Mouse (Mus musculus) liver, adult 2 months (tissue): Measurements from ENCODE around the gene Cdh24. TPM values are rescaled to one million over a fixed set of nuclear protein-coding genes. Genes with fewer than 3 reads are reported as not detected.

ENCODE experiments used
- DNase-seq: peaks from one replicate; pipeline ENCODE4 v3.0.0-alpha.2; 2011; ENCODE audit warnings: low read depth, low spot score; ENCODE audit errors: extremely low read depth
- H3K27ac ChIP-seq: fragments of 200-500 bp; replicated peaks from 2 replicates; pipeline ENCODE4 v1.5.1; 2012; ENCODE audit warnings: low read depth, mild to moderate bottlenecking, control low read depth, inconsistent platforms, low read length; ENCODE audit not compliant: insufficient read depth
- H3K27me3 ChIP-seq: fragments of 200-500 bp; 2 replicates; pipeline ENCODE4 v1.6.1; 2012; ENCODE audit warnings: mild to moderate bottlenecking, moderate library complexity, low read length, inconsistent platforms; ENCODE audit not compliant: control insufficient read depth, insufficient read depth
- H3K36me3 ChIP-seq: fragments of 200-500 bp; 2 replicates; pipeline ENCODE4 v1.6.1; 2012; ENCODE audit warnings: low read length, inconsistent platforms; ENCODE audit not compliant: control insufficient read depth, insufficient read depth
- H3K4me1 ChIP-seq: fragments of 200-500 bp; 2 replicates; pipeline ENCODE4 v1.6.1; 2011; ENCODE audit warnings: low read length; ENCODE audit not compliant: control insufficient read depth, insufficient read depth
- H3K4me3 ChIP-seq: fragments of 200-500 bp; 2 replicates; pipeline ENCODE4 v1.5.1; 2011; ENCODE audit warnings: low read depth, mild to moderate bottlenecking, control low read depth, low read length, moderate library complexity; ENCODE audit not compliant: insufficient read depth
- H3K79me2 ChIP-seq: fragments of 200-500 bp; 2 replicates; pipeline ENCODE4 v1.6.1; 2012; ENCODE audit warnings: inconsistent platforms, mild to moderate bottlenecking, low read length, moderate library complexity; ENCODE audit not compliant: control insufficient read depth, insufficient read depth
- H3K9ac ChIP-seq: fragments of 200-500 bp; 2 replicates; pipeline ENCODE4 v1.6.1; 2012; ENCODE audit warnings: low read depth, mild to moderate bottlenecking, control low read depth, inconsistent platforms, low read length
- CTCF ChIP-seq: fragments of 200-500 bp; IDR thresholded peaks from 2 replicates; pipeline ENCODE4 v1.5.1; 2011; ENCODE audit warnings: low read depth, low read length, control low read depth
- POLR2A ChIP-seq: fragments of 200-500 bp; IDR thresholded peaks from 2 replicates; pipeline ENCODE4 v1.6.1; 2011; ENCODE audit warnings: low read length, control low read depth; ENCODE audit not compliant: insufficient read depth; ENCODE audit errors: extremely low read depth
- WGBS: fragments of 180-500 bp; shearing (Covaris S2); methylation state at CpG from one replicate; pipeline ENCODE4 v1.1.7; 2018; 5-methylcytosine and 5-hydroxymethylcytosine counted together
- polyA plus RNA-seq: library from polyadenylated mRNA; depleted of rRNA; stranded (reverse); fragments of >200 nt; gene quantifications from 2 replicates; pipeline ENCODE4 v1.2.3, GENCODE M21; 2012; rRNA removed
- total RNA-seq: library from RNA; depleted of rRNA; stranded (reverse); fragments of >200 nt; gene quantifications from 2 replicates; pipeline ENCODE4 v1.2.3, GENCODE M21; 2014; rRNA removed

The Cdh24 gene
- total RNA-seq (0.09 and 0.27 TPM in 2 replicates), polyA plus RNA-seq (0.37 and 0.73 TPM in 2 replicates)

- peak; percentile 50 for DNase-seq
- peak within 1 kb of the TSS; percentile 58 for H3K4me3 ChIP-seq
- peak within 1 kb of the TSS; percentile 55 for H3K9ac ChIP-seq
- H3K4me1 ChIP-seq, result no peaks in the 10 kb centered on the region
- peaks cover 30% of the 10 kb centered on the region for H3K36me3 ChIP-seq
- TF ChIP-seq CTCF, result peak; percentile 83
- no peak for TF ChIP-seq POLR2A
- H3K27me3 ChIP-seq, result no peaks in the 10 kb centered on the region
- H3K27ac ChIP-seq, result no peak within 1 kb of the TSS
- WGBS, result under 1% methylated on average over 52 of the region's 52 CpGs
- H3K79me2 ChIP-seq, result no peaks in the 10 kb centered on the region
Measured at GRCm38 (mm10) chr14:54641305-54641969, at the start of gene Cdh24. Gene Cdh24 (minus strand): TSS chr14:54641364.

GRCm38 (mm10) chr14:54687251-54687650 lies 46.1 kb upstream of the Cdh24 start:
- TF ChIP-seq CTCF (no peak), POLR2A (no peak)
- H3K27me3 ChIP-seq, result no peaks in the 10 kb centered on the region
- peak; percentile 46 for DNase-seq
- WGBS, result under 1% methylated on average over 8 of the region's 8 CpGs
- peak overlapping the region; percentile 72 for H3K4me3 ChIP-seq
- H3K9ac ChIP-seq, result peak overlapping the region; percentile 81
- H3K79me2 ChIP-seq, result peaks cover 22% of the 10 kb centered on the region; the same call in 1 of the 2 replicates
- H3K27ac ChIP-seq, result peak overlapping the region; percentile 80
- peaks cover 7% of the 10 kb centered on the region for H3K4me1 ChIP-seq
- H3K36me3 ChIP-seq, result peaks cover 26% of the 10 kb centered on the region

DNA sequence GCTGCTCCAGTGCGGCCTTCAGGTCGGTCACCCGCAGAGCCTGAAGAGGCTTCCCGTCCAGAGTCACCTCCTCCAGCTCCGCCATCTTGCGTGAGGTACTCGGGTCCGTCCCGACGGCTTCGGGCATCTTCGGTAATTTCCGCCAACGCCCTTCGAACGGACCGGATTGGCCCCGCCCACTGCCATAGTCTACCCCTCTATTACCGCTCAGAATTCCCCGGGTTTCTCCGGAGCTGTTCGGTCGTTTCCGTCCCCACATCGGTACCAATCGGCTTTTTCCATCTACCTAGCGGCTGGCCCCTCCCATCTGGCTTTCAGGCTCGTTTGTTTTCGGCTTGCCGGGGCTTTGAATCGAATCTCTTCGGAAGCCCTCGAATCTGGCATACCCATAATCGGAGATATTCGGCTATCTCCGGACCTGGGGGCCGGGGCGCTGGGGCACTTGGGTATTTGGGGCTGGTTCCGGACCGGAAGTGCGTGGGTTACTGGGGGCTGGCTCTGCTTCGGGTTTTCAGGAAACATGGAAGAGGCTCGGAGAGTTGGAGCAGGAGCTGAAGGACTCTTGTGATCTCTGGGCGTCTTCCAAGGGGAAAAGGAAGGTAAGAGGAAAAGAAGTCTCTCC lies 45.5 kb upstream of the Cdh24 start, which contains the start of gene Acin1:
TSS of gene Acin1 (minus strand) at position 410 of the 622 bp plus-strand sequence.
- H3K79me2 ChIP-seq, result peaks cover 22% of the 10 kb centered on the region; the same call in 1 of the 2 replicates
- peak; percentile 93 for DNase-seq

GRCm38 (mm10) chr14:54686063-54686521 lies 44.9 kb upstream of the Cdh24 start, which contains the start of gene 1700123O20Rik:
Gene 1700123O20Rik (plus strand): TSS chr14:54686216.
- Histone ChIP-seq H3K9ac (peak within 1 kb of the TSS; percentile 96), H3K4me3 (peak within 1 kb of the TSS; percentile 90), H3K4me1 (peaks cover 7% of the 10 kb centered on the region), H3K79me2 (peaks cover 23% of the 10 kb centered on the region; the same call in 1 of the 2 replicates), H3K27ac (peak within 1 kb of the TSS; percentile 96), H3K36me3 (peaks cover 26% of the 10 kb centered on the region), H3K27me3 (no peaks in the 10 kb centered on the region)
- TF ChIP-seq POLR2A, result no peak
- 0 out of 2 replicates have a peak, but pooled peaks have one; percentile 8 for TF ChIP-seq CTCF
- under 1% methylated on average over 41 of the region's 41 CpGs for WGBS
- DNase-seq, result peak; percentile 71

More for the DNA sequence above, 45.5 kb upstream of the Cdh24 start, which contains the start of gene Acin1:
- peaks cover 26% of the 10 kb centered on the region for H3K36me3 ChIP-seq
- under 1% methylated on average over 44 of the region's 44 CpGs for WGBS
- H3K9ac ChIP-seq, result peak within 1 kb of the TSS; percentile 96
- no peaks in the 10 kb centered on the region for H3K27me3 ChIP-seq
- peak within 1 kb of the TSS; percentile 90 for H3K4me3 ChIP-seq
- H3K27ac ChIP-seq, result peak within 1 kb of the TSS; percentile 96
- no peak for TF ChIP-seq CTCF
- peak; percentile 88 for TF ChIP-seq POLR2A
- H3K4me1 ChIP-seq, result peaks cover 7% of the 10 kb centered on the region

DNA sequence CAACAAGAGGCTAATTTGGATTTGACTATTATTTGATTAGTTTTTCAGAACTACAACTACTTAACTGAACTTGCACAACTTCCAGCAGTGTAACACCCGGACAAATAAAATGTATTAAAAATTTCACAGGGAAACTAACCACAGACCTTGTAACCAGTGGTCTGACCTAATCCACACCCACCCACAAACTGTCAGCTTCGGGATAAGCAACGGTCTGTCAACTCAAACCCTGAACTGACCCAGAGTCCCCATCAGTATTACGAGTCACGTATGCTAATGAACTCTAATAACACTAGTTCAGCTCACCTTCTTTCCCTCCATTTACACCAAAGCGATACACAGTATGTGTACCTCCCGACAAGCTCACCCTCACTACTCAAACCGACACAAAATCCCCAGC lies 44.3 kb upstream of the Cdh24 start:
- peaks cover 7% of the 10 kb centered on the region for H3K4me1 ChIP-seq
- peak; percentile 52 for DNase-seq
- WGBS, result under 1% methylated on average over 8 of the region's 8 CpGs
- H3K27ac ChIP-seq, result peak overlapping the region; percentile 96
- peaks cover 25% of the 10 kb centered on the region for H3K36me3 ChIP-seq
- H3K4me3 ChIP-seq, result peak overlapping the region; percentile 90
- TF ChIP-seq CTCF (no peak), POLR2A (no peak)
- H3K9ac ChIP-seq, result peak overlapping the region; percentile 96
- H3K79me2 ChIP-seq, result peaks cover 27% of the 10 kb centered on the region; the same call in 1 of the 2 replicates
- no peaks in the 10 kb centered on the region for H3K27me3 ChIP-seq
